Mouse (Mus musculus): ENCODE measurements around the gene Gm128.

Gm128 gene

GRCm38 (mm10) chr3:95241498-95241897 lies at the start of gene Gm128:
Gm128 (minus strand) TSS chr3:95241598.
- no peak for DNase-seq (ENCODE audit: extremely low read depth, low read depth)

GRCm38 (mm10) chr3:95291041-95291440 lies 49.6 kb upstream of the Gm128 start:
- DNase-seq (ENCODE audit: extremely low read depth, low read depth), result no peak

GRCm38 (mm10) chr3:95290156-95290555 lies 48.8 kb upstream of the Gm128 start:
- DNase-seq (ENCODE audit: extremely low read depth, low read depth), result no peak

- DNase-seq (ENCODE audit: extremely low read depth, low read depth), result no peak
These were observed 48.0 kb upstream of the Gm128 start for GRCm38 (mm10) chr3:95289419-95289818.

GRCm38 (mm10) chr3:95287541-95287940 lies 46.1 kb upstream of the Gm128 start:
- DNase-seq (ENCODE audit: extremely low read depth, low read depth), result no peak

- peak; percentile 93 for DNase-seq (ENCODE audit: extremely low read depth, low read depth)
These were observed 45.1 kb upstream of the Gm128 start for GRCm38 (mm10) chr3:95286510-95286909.

GRCm38 (mm10) chr3:95286011-95286410 lies 44.6 kb upstream of the Gm128 start:
- DNase-seq (ENCODE audit: extremely low read depth, low read depth), result no peak

GRCm38 (mm10) chr3:95285390-95285789 lies 44.0 kb upstream of the Gm128 start:
- DNase-seq (ENCODE audit: extremely low read depth, low read depth), result no peak

GRCm38 (mm10) chr3:95284501-95285281 lies 43.3 kb upstream of the Gm128 start:
- no peak for DNase-seq (ENCODE audit: extremely low read depth, low read depth)

GRCm38 (mm10) chr3:95284062-95284461 lies 42.7 kb upstream of the Gm128 start:
- no peak for DNase-seq (ENCODE audit: extremely low read depth, low read depth)

- DNase-seq (ENCODE audit: extremely low read depth, low read depth), result peak; percentile 57
These were observed 42.2 kb upstream of the Gm128 start for GRCm38 (mm10) chr3:95283589-95283941.

GRCm38 (mm10) chr3:95282865-95283588 lies 41.6 kb upstream of the Gm128 start:
- DNase-seq (ENCODE audit: extremely low read depth, low read depth), result peak; percentile 73

- DNase-seq (ENCODE audit: extremely low read depth, low read depth), result peak; percentile 75
These were observed 41.0 kb upstream of the Gm128 start for GRCm38 (mm10) chr3:95282381-95282864.

- peak; percentile 100 for DNase-seq (ENCODE audit: extremely low read depth, low read depth)
These were observed 40.1 kb upstream of the Gm128 start, which contains the start of the genes Mindy1 and Prune1 for GRCm38 (mm10) chr3:95281216-95282126. Mindy1 (plus strand) TSS chr3:95281345. Prune1 (minus strand) TSS chr3:95282076.

- DNase-seq (ENCODE audit: extremely low read depth, low read depth), result peak; percentile 60
These were observed 39.3 kb upstream of the Gm128 start for GRCm38 (mm10) chr3:95280747-95281146.

- no peak for DNase-seq (ENCODE audit: extremely low read depth, low read depth)
These were observed 35.8 kb upstream of the Gm128 start for GRCm38 (mm10) chr3:95277149-95277551.

GRCm38 (mm10) chr3:95276428-95276934 lies 35.1 kb upstream of the Gm128 start:
- DNase-seq (ENCODE audit: extremely low read depth, low read depth), result peak; percentile 62

GRCm38 (mm10) chr3:95275161-95275560 lies 33.8 kb upstream of the Gm128 start:
- no peak for DNase-seq (ENCODE audit: extremely low read depth, low read depth)

GRCm38 (mm10) chr3:95274453-95274852 lies 33.1 kb upstream of the Gm128 start:
- no peak for DNase-seq (ENCODE audit: extremely low read depth, low read depth)

GRCm38 (mm10) chr3:95273471-95273870 lies 32.1 kb upstream of the Gm128 start:
- no peak for DNase-seq (ENCODE audit: extremely low read depth, low read depth)

GRCm38 (mm10) chr3:95270766-95271364 lies 29.5 kb upstream of the Gm128 start:
- DNase-seq (ENCODE audit: extremely low read depth, low read depth), result no peak

Data from MEL-GATA-1-ER (cell line).